Mouse (Mus musculus): Measurements from ENCODE around the gene Itgb1bp1.

Gene Itgb1bp1

GRCm38 (mm10) chr12:21298856-21299255 is 12.8 kb upstream of the Itgb1bp1 start:
- no peak for DNase-seq

GRCm38 (mm10) chr12:21289651-21290050 is 3.6 kb upstream of the Itgb1bp1 start:
- no peak for DNase-seq

- no peak for DNase-seq
These were observed 2.8 kb upstream of the Itgb1bp1 start for GRCm38 (mm10) chr12:21288716-21289395.

GRCm38 (mm10) chr12:21286712-21287650 is 897 bp upstream of the Itgb1bp1 start:
- no peak for DNase-seq

- no peak for DNase-seq
These were observed 409 bp downstream of the Itgb1bp1 start for GRCm38 (mm10) chr12:21285508-21286242.

GRCm38 (mm10) chr12:21284761-21285441 is 1.2 kb downstream of the Itgb1bp1 start, which contains the start of gene Cpsf3:
Gene Cpsf3, plus strand, starts transcription at chr12:21285391.
- DNase-seq, result no peak

GRCm38 (mm10) chr12:21277352-21277864 is 8.7 kb downstream of the Itgb1bp1 start:
- no peak for DNase-seq

- DNase-seq, result peak; percentile 68
These were observed 11.6 kb downstream of the Itgb1bp1 start for GRCm38 (mm10) chr12:21274446-21274845.

- DNase-seq, result peak; percentile 40
These were observed 17.9 kb downstream of the Itgb1bp1 start for GRCm38 (mm10) chr12:21268083-21268616.

- no peak for DNase-seq
These were observed 19.3 kb downstream of the Itgb1bp1 start for GRCm38 (mm10) chr12:21266784-21267098.

GRCm38 (mm10) chr12:21265946-21266783 is 19.9 kb downstream of the Itgb1bp1 start:
- peak; percentile 50 for DNase-seq

GRCm38 (mm10) chr12:21265501-21265900 is 20.6 kb downstream of the Itgb1bp1 start:
- DNase-seq, result no peak

- DNase-seq, result no peak
These were observed 21.1 kb downstream of the Itgb1bp1 start for GRCm38 (mm10) chr12:21264970-21265369.

- DNase-seq, result no peak
These were observed 21.8 kb downstream of the Itgb1bp1 start for GRCm38 (mm10) chr12:21264241-21264640.

- DNase-seq, result no peak
These were observed 22.8 kb downstream of the Itgb1bp1 start for GRCm38 (mm10) chr12:21263256-21263655.

- DNase-seq, result no peak
These were observed 24.6 kb downstream of the Itgb1bp1 start for GRCm38 (mm10) chr12:21261521-21261920.

- no peak for DNase-seq
These were observed 25.4 kb downstream of the Itgb1bp1 start for GRCm38 (mm10) chr12:21260494-21261256.

GRCm38 (mm10) chr12:21247711-21248392 is 38.2 kb downstream of the Itgb1bp1 start:
- DNase-seq, result no peak

GRCm38 (mm10) chr12:21244375-21244960 is 41.6 kb downstream of the Itgb1bp1 start:
- DNase-seq, result no peak
